Mouse (Mus musculus) liver, embryonic 16.5 days (tissue): Measurements from ENCODE around the gene Efna5. TPM values are rescaled to one million over a fixed set of nuclear protein-coding genes. Genes with fewer than 3 reads are reported as not detected.
A peak's percentile ranks its signal among the peaks of the same experiment; 100 is the strongest.

ENCODE experiments used
- ATAC-seq: fragments of 200-750 bp; cut with Nextera tagmentation; 2 replicates; pipeline ENCODE4 v1.8.0; 2017; ENCODE audit warnings: low read depth, mild to moderate bottlenecking, moderate number of reproducible peaks, moderate library complexity
- H3K27ac ChIP-seq: fragments of 300-500 bp; sonication (generic); 2 replicates; pipeline ENCODE4 v1.5.1; 2014; ENCODE audit warnings: mild to moderate bottlenecking, low read length
- H3K27me3 ChIP-seq: fragments of 300-500 bp; sonication (generic); 2 replicates; pipeline ENCODE4 v1.6.1; 2014; ENCODE audit warnings: low read depth, low read length, mixed read lengths; ENCODE audit not compliant: control insufficient read depth, insufficient read depth
- H3K36me3 ChIP-seq: fragments of 300-500 bp; sonication (generic); 2 replicates; pipeline ENCODE4 v1.6.1; 2014; ENCODE audit warnings: mild to moderate bottlenecking; ENCODE audit not compliant: control insufficient read depth, insufficient read depth
- H3K4me1 ChIP-seq: fragments of 300-500 bp; sonication (generic); 2 replicates; pipeline ENCODE4 v1.6.1; 2014; ENCODE audit warnings: low read depth, low read length, mixed read lengths; ENCODE audit not compliant: control insufficient read depth
- H3K4me2 ChIP-seq: fragments of 300-500 bp; sonication (generic); 2 replicates; pipeline ENCODE4 v1.6.1; 2014; ENCODE audit warnings: low read depth, low read length, mixed read lengths
- H3K4me3 ChIP-seq: fragments of 300-500 bp; sonication (generic); 2 replicates; pipeline ENCODE4 v1.5.1; 2014; ENCODE audit warnings: low read depth, mild to moderate bottlenecking, low read length
- H3K9ac ChIP-seq: fragments of 300-500 bp; sonication (generic); 2 replicates; pipeline ENCODE4 v1.6.1; 2014; ENCODE audit warnings: low read depth, low read length
- H3K9me3 ChIP-seq: fragments of 300-500 bp; sonication (generic); replicated peaks from 2 replicates; pipeline ENCODE4 v1.6.1; 2016; ENCODE audit warnings: low read length; ENCODE audit not compliant: control insufficient read depth
- WGBS: fragments of 180-500 bp; shearing (Covaris S2); extraction: QIAGEN DNeasy Blood & Tissue Kit; methylation state at CpG from one replicate; pipeline ENCODE4 v1.1.7; 2014; ENCODE audit not compliant: insufficient replicate concordance; 5-methylcytosine and 5-hydroxymethylcytosine counted together
- polyA plus RNA-seq: library from polyadenylated mRNA; unstranded; fragments of >200 nt; fragmentation: Nextera tagmentation; extraction: Ambion mirVana; gene quantifications from 2 replicates; pipeline ENCODE4 v1.2.1, GENCODE M21; 2015

Gene Efna5
- polyA plus RNA-seq, 1 experiment from 2014 or later, result 2.3 TPM

GRCm38 (mm10) chr17:62657051-62657450 is 224.1 kb downstream of the Efna5 start:
- Histone ChIP-seq H3K36me3 (no peaks in the 10 kb centered on the region), H3K4me3 (no peak overlapping the region), H3K27me3 (no peaks in the 10 kb centered on the region), H3K9ac (no peak overlapping the region), H3K9me3 (no peaks in the 10 kb centered on the region), H3K4me2 (0 out of 2 replicates have a peak overlapping the region, but pooled peaks have one; percentile 2), H3K27ac (no peak overlapping the region), H3K4me1 (no peaks in the 10 kb centered on the region)
- 65% methylated on average over 7 of the region's 7 CpGs for WGBS
- ATAC-seq, result no peak

- no peaks in the 10 kb centered on the region for H3K27me3 ChIP-seq
- ATAC-seq, result no peak
- no peaks in the 10 kb centered on the region for H3K4me1 ChIP-seq
- no peak overlapping the region for H3K9ac ChIP-seq
- 0 out of 2 replicates have a peak overlapping the region, but pooled peaks have one; percentile 2 for H3K4me2 ChIP-seq
- no peak overlapping the region for H3K4me3 ChIP-seq
- no peaks in the 10 kb centered on the region for H3K36me3 ChIP-seq
- H3K27ac ChIP-seq, result no peak overlapping the region
- WGBS, result 34% methylated on average over 7 of the region's 7 CpGs
- H3K9me3 ChIP-seq, result no peaks in the 10 kb centered on the region
Measured at GRCm38 (mm10) chr17:62656591-62656990, 224.5 kb downstream of the Efna5 start.

- no peak overlapping the region for H3K9ac ChIP-seq
- no peak overlapping the region for H3K4me3 ChIP-seq
- 49% methylated on average over 16 of the region's 16 CpGs for WGBS
- no peaks in the 10 kb centered on the region for H3K36me3 ChIP-seq
- H3K27me3 ChIP-seq, result no peaks in the 10 kb centered on the region
- no peak overlapping the region for H3K4me2 ChIP-seq
- no peaks in the 10 kb centered on the region for H3K9me3 ChIP-seq
- no peak for ATAC-seq
- no peaks in the 10 kb centered on the region for H3K4me1 ChIP-seq
- H3K27ac ChIP-seq, result no peak overlapping the region
Measured at GRCm38 (mm10) chr17:62655819-62656355, 225.2 kb downstream of the Efna5 start.

GRCm38 (mm10) chr17:62652451-62652850 is 228.7 kb downstream of the Efna5 start:
- Histone ChIP-seq H3K4me2 (no peak overlapping the region), H3K9ac (no peak overlapping the region)

GRCm38 (mm10) chr17:62651696-62652095 is 229.4 kb downstream of the Efna5 start:
- ATAC-seq, result no peak
- H3K9ac ChIP-seq, result no peak overlapping the region
- no peaks in the 10 kb centered on the region for H3K36me3 ChIP-seq
- H3K27ac ChIP-seq, result no peak overlapping the region
- H3K27me3 ChIP-seq, result no peaks in the 10 kb centered on the region
- WGBS, result 60% methylated on average over 8 of the region's 8 CpGs
- H3K4me2 ChIP-seq, result no peak overlapping the region
- H3K4me3 ChIP-seq, result no peak overlapping the region
- no peaks in the 10 kb centered on the region for H3K4me1 ChIP-seq
- H3K9me3 ChIP-seq, result no peaks in the 10 kb centered on the region

More at GRCm38 (mm10) chr17:62652451-62652850, 228.7 kb downstream of the Efna5 start:
- H3K9me3 ChIP-seq, result no peaks in the 10 kb centered on the region
- 76% methylated on average over 6 of the region's 6 CpGs for WGBS
- no peaks in the 10 kb centered on the region for H3K36me3 ChIP-seq
- no peak overlapping the region for H3K4me3 ChIP-seq
- no peaks in the 10 kb centered on the region for H3K27me3 ChIP-seq
- no peak overlapping the region for H3K27ac ChIP-seq
- no peak for ATAC-seq
- H3K4me1 ChIP-seq, result no peaks in the 10 kb centered on the region

GRCm38 (mm10) chr17:62649293-62649950 is 231.7 kb downstream of the Efna5 start:
- H3K27ac ChIP-seq, result no peak overlapping the region
- no peaks in the 10 kb centered on the region for H3K36me3 ChIP-seq
- no peaks in the 10 kb centered on the region for H3K27me3 ChIP-seq
- no peak for ATAC-seq
- H3K4me1 ChIP-seq, result no peaks in the 10 kb centered on the region
- H3K9me3 ChIP-seq, result no peaks in the 10 kb centered on the region
- no peak overlapping the region for H3K4me3 ChIP-seq
- no peak overlapping the region for H3K9ac ChIP-seq
- WGBS, result 73% methylated on average over 10 of the region's 10 CpGs
- no peak overlapping the region for H3K4me2 ChIP-seq

GRCm38 (mm10) chr17:62646836-62647235 is 234.3 kb downstream of the Efna5 start:
- no peak for ATAC-seq
- Histone ChIP-seq H3K27me3 (no peaks in the 10 kb centered on the region), H3K4me2 (no peak overlapping the region), H3K36me3 (no peaks in the 10 kb centered on the region), H3K4me3 (no peak overlapping the region), H3K4me1 (no peaks in the 10 kb centered on the region), H3K9me3 (no peaks in the 10 kb centered on the region), H3K27ac (no peak overlapping the region), H3K9ac (no peak overlapping the region)
- WGBS, result 75% methylated on average over 8 of the region's 8 CpGs

- no peaks in the 10 kb centered on the region for H3K27me3 ChIP-seq
- H3K27ac ChIP-seq, result no peak overlapping the region
- H3K36me3 ChIP-seq, result no peaks in the 10 kb centered on the region
- no peak for ATAC-seq
- H3K9me3 ChIP-seq, result no peaks in the 10 kb centered on the region
- no peak overlapping the region for H3K9ac ChIP-seq
- whole genome bisulfite sequencing, result 59% methylated on average over 12 of the region's 12 CpGs
- H3K4me2 ChIP-seq, result no peak overlapping the region
- no peak overlapping the region for H3K4me3 ChIP-seq
- H3K4me1 ChIP-seq, result no peaks in the 10 kb centered on the region
Measured at GRCm38 (mm10) chr17:62642447-62643145, 238.5 kb downstream of the Efna5 start.

- Histone ChIP-seq H3K27ac (no peak overlapping the region), H3K27me3 (no peaks in the 10 kb centered on the region), H3K9me3 (no peaks in the 10 kb centered on the region), H3K36me3 (no peaks in the 10 kb centered on the region), H3K9ac (no peak overlapping the region), H3K4me3 (no peak overlapping the region), H3K4me1 (no peaks in the 10 kb centered on the region), H3K4me2 (no peak overlapping the region)
- no peak for ATAC-seq
- WGBS, result 68% methylated on average over 6 of the region's 6 CpGs
Measured at GRCm38 (mm10) chr17:62640654-62641053, 240.5 kb downstream of the Efna5 start.
